Mouse (Mus musculus): ENCODE data around the gene Cdyl. TPM values are rescaled to one million over a fixed set of nuclear protein-coding genes. Genes with fewer than 3 reads are reported as not detected.
A peak's percentile ranks its signal among the peaks of the same experiment; 100 is the strongest.

Cdyl gene
- polyA plus RNA-seq, 1 experiment, result 2.8 TPM

DNA sequence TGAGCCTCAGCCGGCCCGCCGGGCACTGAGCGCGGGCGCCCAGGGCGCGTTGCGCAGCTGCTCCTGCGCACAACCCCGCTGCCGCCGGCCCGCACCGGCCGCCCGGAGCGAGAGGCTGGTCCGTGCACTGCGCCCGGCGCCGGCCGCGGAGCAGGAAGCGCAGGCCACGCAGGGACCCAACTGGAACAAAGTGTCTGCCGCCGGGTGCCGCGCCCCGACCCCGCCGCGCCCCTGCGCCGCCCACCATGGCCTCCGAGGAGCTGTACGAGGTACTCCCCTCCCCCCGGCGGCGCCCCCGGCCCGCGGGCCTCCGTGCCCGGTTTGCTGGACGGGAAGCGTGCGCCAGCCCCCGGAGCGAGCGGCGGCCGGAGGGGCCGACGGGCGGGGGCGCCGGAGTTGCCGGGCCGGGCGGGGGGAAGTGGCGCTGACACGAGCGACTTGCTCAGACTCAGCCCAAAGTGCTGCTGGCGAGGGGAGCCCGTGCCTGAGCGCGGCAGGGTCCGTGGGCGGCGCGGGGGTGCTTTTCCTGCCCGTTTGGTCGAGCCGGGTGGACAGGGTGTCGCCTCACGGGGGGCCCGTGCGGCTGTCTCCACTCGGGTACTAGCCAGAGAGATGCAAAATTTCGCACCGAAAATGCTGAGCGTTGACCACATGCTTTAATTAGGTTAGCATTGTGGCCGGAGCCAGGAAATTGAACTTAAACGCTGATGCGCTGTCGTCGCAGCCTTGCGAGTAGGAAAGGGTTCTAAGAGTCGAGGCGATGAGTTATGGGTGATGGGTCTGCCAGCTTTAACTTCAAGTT, 82.2 kb downstream of the Cdyl start:
- Histone ChIP-seq H3K4me3 (ENCODE audit: insufficient read depth, low read depth, low read length) (peak overlapping the region; percentile 92), H3K27ac (ENCODE audit: insufficient read depth, low read depth, low read length) (0 out of 2 replicates have a peak overlapping the region, but pooled peaks have one; percentile 30), H3K4me1 (ENCODE audit: control insufficient read depth, insufficient read depth, low read length) (no peaks in the 10 kb centered on the region; the same call in 1 of the 2 replicates), H3K27me3 (replicated peaks; ENCODE audit: control insufficient read depth, insufficient read depth, low read length) (no peaks in the 10 kb centered on the region), H3K36me3 (ENCODE audit: control insufficient read depth, insufficient read depth, low read length) (no peaks in the 10 kb centered on the region)
- DNase-seq, result peak; percentile 40
- WGBS, result 1% methylated on average over 91 of the region's 93 CpGs
- TF ChIP-seq POLR2A (IDR thresholded peaks at IDR 0.05; ENCODE audit: low read depth, low read length) (no peak), CTCF (conservative IDR thresholded peaks at IDR 0.05; ENCODE audit: insufficient read depth, insufficient read length, low read depth, low read length) (no peak)

DNA sequence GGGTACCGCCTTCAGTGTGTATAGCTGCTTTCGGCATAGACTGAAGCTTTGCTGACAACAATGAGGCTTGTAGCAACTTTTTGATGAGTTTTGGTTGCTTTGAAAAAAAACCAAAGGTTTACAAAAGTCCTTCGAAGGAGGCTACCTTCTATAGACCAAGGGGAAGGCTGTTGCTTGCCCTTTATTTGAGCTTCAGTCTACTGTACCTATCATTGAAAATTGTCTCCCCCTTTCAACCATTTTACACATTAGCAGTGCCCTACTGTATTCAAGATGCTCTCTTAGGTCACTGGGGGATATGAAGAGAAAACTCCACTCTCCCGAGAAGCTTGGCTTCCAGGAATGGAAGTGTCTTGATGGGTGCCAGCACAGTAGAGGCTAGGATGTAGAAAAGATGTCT, 83.1 kb downstream of the Cdyl start:
- Histone ChIP-seq H3K27me3 (replicated peaks; ENCODE audit: control insufficient read depth, insufficient read depth, low read length) (no peaks in the 10 kb centered on the region), H3K27ac (ENCODE audit: insufficient read depth, low read depth, low read length) (no peak overlapping the region), H3K4me1 (ENCODE audit: control insufficient read depth, insufficient read depth, low read length) (no peaks in the 10 kb centered on the region; the same call in 1 of the 2 replicates), H3K4me3 (ENCODE audit: insufficient read depth, low read depth, low read length) (peak overlapping the region; percentile 30), H3K36me3 (ENCODE audit: control insufficient read depth, insufficient read depth, low read length) (no peaks in the 10 kb centered on the region)
- WGBS, result 33% methylated on average over 4 of the region's 4 CpGs
- TF ChIP-seq CTCF (conservative IDR thresholded peaks at IDR 0.05; ENCODE audit: insufficient read depth, insufficient read length, low read depth, low read length) (no peak), POLR2A (IDR thresholded peaks at IDR 0.05; ENCODE audit: low read depth, low read length) (no peak)
- no peak for DNase-seq

DNA sequence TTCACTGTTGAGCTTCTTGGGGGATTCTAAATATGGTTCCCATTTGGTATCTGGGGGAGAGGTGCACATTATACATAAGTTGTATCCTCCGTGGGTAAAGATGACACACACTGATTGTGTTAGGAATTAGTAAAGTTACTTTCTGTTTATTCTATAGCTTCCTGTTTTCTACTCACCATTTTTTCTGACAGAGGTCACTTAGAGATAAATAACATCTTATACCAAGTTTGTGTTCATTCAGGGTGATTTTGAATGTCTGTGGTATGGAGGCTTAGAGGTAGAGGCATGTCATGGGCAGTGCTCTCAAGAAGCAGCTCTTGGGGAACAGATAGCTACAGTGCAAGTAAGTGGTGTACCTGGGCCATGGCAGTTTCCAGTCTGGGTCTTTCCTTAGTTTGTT, 83.6 kb downstream of the Cdyl start:
- no peak for DNase-seq
- H3K27ac ChIP-seq (ENCODE audit: insufficient read depth, low read depth, low read length), result no peak overlapping the region
- no peaks in the 10 kb centered on the region for H3K36me3 ChIP-seq (ENCODE audit: control insufficient read depth, insufficient read depth, low read length)
- no peaks in the 10 kb centered on the region; the same call in 1 of the 2 replicates for H3K4me1 ChIP-seq (ENCODE audit: control insufficient read depth, insufficient read depth, low read length)
- no peak overlapping the region for H3K4me3 ChIP-seq (ENCODE audit: insufficient read depth, low read depth, low read length)
- no peak for TF ChIP-seq POLR2A (IDR thresholded peaks at IDR 0.05; ENCODE audit: low read depth, low read length)
- no peak for TF ChIP-seq CTCF (conservative IDR thresholded peaks at IDR 0.05; ENCODE audit: insufficient read depth, insufficient read length, low read depth, low read length)
- 70% methylated on average over 1 of the region's 1 CpGs for whole genome bisulfite sequencing
- H3K27me3 ChIP-seq (replicated peaks; ENCODE audit: control insufficient read depth, insufficient read depth, low read length), result no peaks in the 10 kb centered on the region

DNA sequence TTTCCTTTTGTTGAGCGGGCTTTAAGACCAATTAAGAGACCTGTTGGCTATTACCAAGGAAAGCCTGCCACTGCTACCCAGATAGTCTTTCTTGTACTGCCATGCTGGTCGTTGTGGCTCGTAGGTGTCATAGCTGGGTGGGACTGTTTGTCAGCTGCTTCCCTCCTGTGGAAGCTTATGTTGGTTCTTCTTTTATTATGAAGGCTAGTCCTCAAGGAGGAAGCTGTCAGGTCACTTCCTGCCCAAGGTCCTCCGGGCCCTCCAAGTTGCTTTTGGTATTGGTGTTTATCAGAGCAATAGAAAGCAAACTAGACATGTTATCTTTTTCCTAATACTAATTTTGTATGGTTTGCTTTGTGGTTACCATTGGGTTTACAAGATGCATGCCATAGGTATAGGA, 89.6 kb downstream of the Cdyl start:
- Histone ChIP-seq H3K4me3 (ENCODE audit: insufficient read depth, low read depth, low read length) (no peak overlapping the region), H3K4me1 (ENCODE audit: control insufficient read depth, insufficient read depth, low read length) (no peaks in the 10 kb centered on the region)

DNA sequence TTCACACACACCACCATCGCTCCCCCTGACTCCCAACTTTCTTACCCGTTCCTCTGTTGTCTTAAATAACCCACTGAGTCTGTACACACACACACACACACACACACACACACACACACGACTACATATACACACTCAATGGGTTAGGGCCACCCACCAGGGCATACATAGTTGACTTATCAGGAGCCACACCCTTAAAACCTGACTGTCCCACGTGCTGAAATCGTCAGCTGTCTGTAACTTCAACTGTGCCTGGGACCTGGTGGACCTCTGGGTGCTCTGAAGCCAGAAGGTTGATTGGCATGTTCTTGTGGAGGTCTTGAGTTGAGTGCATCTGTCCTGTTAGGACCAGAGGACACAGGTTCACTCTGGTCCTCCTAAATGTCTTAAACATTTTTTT, 90.0 kb downstream of the Cdyl start:
- H3K27me3 ChIP-seq (replicated peaks; ENCODE audit: control insufficient read depth, insufficient read depth, low read length), result no peaks in the 10 kb centered on the region
- H3K27ac ChIP-seq (ENCODE audit: insufficient read depth, low read depth, low read length), result no peak overlapping the region
- no peak for DNase-seq
- H3K4me3 ChIP-seq (ENCODE audit: insufficient read depth, low read depth, low read length), result no peak overlapping the region
- no peaks in the 10 kb centered on the region for H3K4me1 ChIP-seq (ENCODE audit: control insufficient read depth, insufficient read depth, low read length)
- TF ChIP-seq CTCF (conservative IDR thresholded peaks at IDR 0.05; ENCODE audit: insufficient read depth, insufficient read length, low read depth, low read length) (no peak), POLR2A (IDR thresholded peaks at IDR 0.05; ENCODE audit: low read depth, low read length) (no peak)
- H3K36me3 ChIP-seq (ENCODE audit: control insufficient read depth, insufficient read depth, low read length), result no peaks in the 10 kb centered on the region
- WGBS, result 90% methylated on average over 5 of the region's 5 CpGs

More for the DNA sequence above, 89.6 kb downstream of the Cdyl start:
- Histone ChIP-seq H3K27me3 (replicated peaks; ENCODE audit: control insufficient read depth, insufficient read depth, low read length) (no peaks in the 10 kb centered on the region), H3K36me3 (ENCODE audit: control insufficient read depth, insufficient read depth, low read length) (no peaks in the 10 kb centered on the region), H3K27ac (ENCODE audit: insufficient read depth, low read depth, low read length) (no peak overlapping the region)
- 78% methylated on average over 4 of the region's 4 CpGs for WGBS
- no peak for DNase-seq
- TF ChIP-seq CTCF (conservative IDR thresholded peaks at IDR 0.05; ENCODE audit: insufficient read depth, insufficient read length, low read depth, low read length) (no peak), POLR2A (IDR thresholded peaks at IDR 0.05; ENCODE audit: low read depth, low read length) (no peak)

DNA sequence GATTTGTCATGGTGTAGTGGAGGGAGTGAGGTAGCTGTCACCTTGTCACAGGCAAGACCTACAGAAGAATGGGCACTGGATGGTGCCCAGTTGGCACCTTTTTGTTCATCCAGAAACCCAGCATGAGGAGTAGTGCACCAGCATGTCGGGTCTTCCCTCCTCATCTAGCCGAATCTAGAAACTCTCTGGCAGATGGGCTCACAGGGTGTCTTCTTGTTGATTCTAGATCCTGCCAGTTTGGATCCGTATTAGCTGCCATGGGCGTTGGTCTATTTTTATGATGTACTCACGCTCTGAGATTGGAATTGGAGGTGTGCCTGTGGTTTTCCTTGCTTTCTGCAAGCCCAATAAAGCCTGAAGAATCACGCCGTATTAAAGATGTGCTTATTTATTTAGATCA, 92.4 kb downstream of the Cdyl start:
- Histone ChIP-seq H3K27ac (ENCODE audit: insufficient read depth, low read depth, low read length) (no peak overlapping the region), H3K4me3 (ENCODE audit: insufficient read depth, low read depth, low read length) (no peak overlapping the region), H3K36me3 (ENCODE audit: control insufficient read depth, insufficient read depth, low read length) (no peaks in the 10 kb centered on the region), H3K4me1 (ENCODE audit: control insufficient read depth, insufficient read depth, low read length) (no peaks in the 10 kb centered on the region), H3K27me3 (replicated peaks; ENCODE audit: control insufficient read depth, insufficient read depth, low read length) (no peaks in the 10 kb centered on the region)
- WGBS, result 90% methylated on average over 7 of the region's 7 CpGs
- DNase-seq, result no peak
- TF ChIP-seq CTCF (conservative IDR thresholded peaks at IDR 0.05; ENCODE audit: insufficient read depth, insufficient read length, low read depth, low read length), result no peak
- no peak for TF ChIP-seq POLR2A (IDR thresholded peaks at IDR 0.05; ENCODE audit: low read depth, low read length)

DNA sequence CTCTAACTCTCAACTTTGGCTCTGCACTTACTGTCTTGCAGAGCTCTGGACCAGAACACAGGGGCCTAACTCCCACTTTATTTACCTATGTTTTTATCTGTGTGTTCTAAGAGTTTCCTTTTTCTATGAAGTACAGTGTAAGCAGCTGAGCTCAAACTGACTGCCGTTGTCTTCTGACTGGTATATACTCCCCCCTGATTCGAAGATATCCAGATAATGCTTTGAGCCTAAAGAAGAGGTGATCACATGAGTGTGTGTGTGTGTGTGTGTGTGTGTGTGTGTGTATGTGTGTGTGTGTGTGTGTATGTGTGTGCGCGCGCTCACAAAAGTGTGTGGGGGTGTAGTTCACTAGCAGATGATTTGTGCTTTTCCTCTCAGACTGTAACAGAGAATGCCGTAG, 95.4 kb downstream of the Cdyl start:
- TF ChIP-seq POLR2A (IDR thresholded peaks at IDR 0.05; ENCODE audit: low read depth, low read length) (no peak), CTCF (conservative IDR thresholded peaks at IDR 0.05; ENCODE audit: insufficient read depth, insufficient read length, low read depth, low read length) (no peak)
- no peak overlapping the region for H3K27ac ChIP-seq (ENCODE audit: insufficient read depth, low read depth, low read length)
- DNase-seq, result no peak
- WGBS, result 76% methylated on average over 6 of the region's 6 CpGs
- H3K4me3 ChIP-seq (ENCODE audit: insufficient read depth, low read depth, low read length), result no peak overlapping the region
- H3K4me1 ChIP-seq (ENCODE audit: control insufficient read depth, insufficient read depth, low read length), result no peaks in the 10 kb centered on the region
- H3K36me3 ChIP-seq (ENCODE audit: control insufficient read depth, insufficient read depth, low read length), result no peaks in the 10 kb centered on the region
- no peaks in the 10 kb centered on the region for H3K27me3 ChIP-seq (replicated peaks; ENCODE audit: control insufficient read depth, insufficient read depth, low read length)

Data from kidney, adult 2 months (tissue).